Mouse (Mus musculus) R1 (cell line): ENCODE measurements around the gene Jsrp1.

Source experiments
- DNase-seq: peaks from one replicate; pipeline ENCODE4 v3.0.0-alpha.2; 2018; ENCODE audit warnings: low read depth, low spot score

Gene Jsrp1

GRCm38 (mm10) chr10:80758651-80759050 lies 54.6 kb downstream of the Jsrp1 start:
- no peak for DNase-seq
